Mouse (Mus musculus): ENCODE results near the gene Btg2. TPM values are rescaled to one million over a fixed set of nuclear protein-coding genes. Genes with fewer than 3 reads are reported as not detected.

The Btg2 gene
- total RNA-seq, 2 experiments from 2014 or later, result 25.0 to 30.4 TPM

Other genes with a start within 250 kb of the Btg2 start
- under 1 TPM; 0.16 to 0.23 TPM for gene Optc, start 171.1 kb downstream of the Btg2 start, total RNA-seq (2021)
- gene Prelp, start 157.7 kb downstream of the Btg2 start, total RNA-seq (2021), result 10 to 100 TPM; 16.3 to 20.0 TPM
- gene Fmod, start 41.9 kb downstream of the Btg2 start, total RNA-seq (2021), result 100 to 1,000 TPM; 214 to 221 TPM
- under 1 TPM in 1 of 2 experiments, not detected in 1; 0.16 TPM for gene Chit1, start 32.1 kb upstream of the Btg2 start, total RNA-seq (2021)
- gene Chil1, start 103.1 kb upstream of the Btg2 start, total RNA-seq (2021), result 1 to 10 TPM; 1.9 TPM
- gene Mybph, start 114.3 kb upstream of the Btg2 start, total RNA-seq (2021), result 100 to 1,000 TPM; 204 to 410 TPM
- gene Adora1, start 156.3 kb upstream of the Btg2 start, total RNA-seq (2021), result under 1 TPM; 0.90 to 0.96 TPM
- 100 to 1,000 TPM; 135 to 142 TPM for gene Myog, start 210.9 kb upstream of the Btg2 start, total RNA-seq (2021)